Mouse (Mus musculus) C2C12 (cell line): ENCODE measurements around the gene Ehf.

Experiments used
- CTCF ChIP-seq: IDR thresholded peaks from one replicate; pipeline ENCODE4 v1.5.1; 2011; ENCODE audit not compliant: control insufficient read depth, insufficient read depth, insufficient read length
- FOSL1 ChIP-seq: IDR thresholded peaks from one replicate; pipeline ENCODE4 v1.8.0; 2011; ENCODE audit warnings: mild to moderate bottlenecking, low read length; ENCODE audit not compliant: poor library complexity, insufficient read depth, severe bottlenecking
- MAX ChIP-seq: IDR thresholded peaks from one replicate; pipeline ENCODE4 v1.6.1; 2011; ENCODE audit warnings: mild to moderate bottlenecking, control low read depth
- USF1 ChIP-seq: IDR thresholded peaks from one replicate; pipeline ENCODE4 v1.6.1; 2011; ENCODE audit warnings: low read depth, mild to moderate bottlenecking, control low read depth, moderate library complexity

GRCm38 (mm10) chr2:103293751-103294150 is 9.3 kb downstream of the Ehf start:
- TF ChIP-seq USF1 (no peak), CTCF (no peak), MAX (no peak), FOSL1 (no peak)
